Mouse (Mus musculus) CD4-positive, CD25-positive, alpha-beta regulatory T cell, adult 4 months (primary cell): ENCODE measurements around the gene Hist1h2af. TPM values are rescaled to one million over a fixed set of nuclear protein-coding genes. Genes with fewer than 3 reads are reported as not detected.

Source experiments
- ATAC-seq: one replicate; pipeline ENCODE4 v1.8.0; 2017
- polyA plus RNA-seq, 2 experiments: library from polyadenylated mRNA; unstranded; fragments of 100-300 nt; shearing (Covaris generic); gene quantifications; one replicate each; pipeline ENCODE4 v1.2.1; 2017

Hist1h2af gene
- polyA plus RNA-seq, 2 experiments from 2014 or later, result 2.7 TPM; not detected in 1

- ATAC-seq, result no peak
Measured at GRCm38 (mm10) chr13:23515281-23515680, 18.4 kb upstream of the Hist1h2af start.

GRCm38 (mm10) chr13:23515826-23516620 is 17.7 kb upstream of the Hist1h2af start:
- ATAC-seq, result no peak

GRCm38 (mm10) chr13:23516822-23517602 is 16.7 kb upstream of the Hist1h2af start:
- ATAC-seq, result peak; percentile 44

GRCm38 (mm10) chr13:23517603-23518294 is 16.0 kb upstream of the Hist1h2af start:
- ATAC-seq, result peak; percentile 59

GRCm38 (mm10) chr13:23518295-23518603 is 15.5 kb upstream of the Hist1h2af start:
- no peak for ATAC-seq

GRCm38 (mm10) chr13:23518885-23519284 is 14.8 kb upstream of the Hist1h2af start:
- peak; percentile 48 for ATAC-seq

GRCm38 (mm10) chr13:23519416-23519815 is 14.3 kb upstream of the Hist1h2af start:
- ATAC-seq, result peak; percentile 32

GRCm38 (mm10) chr13:23521703-23522102 is 12.0 kb upstream of the Hist1h2af start:
- ATAC-seq, result peak; percentile 36

GRCm38 (mm10) chr13:23523976-23524375 is 9.7 kb upstream of the Hist1h2af start:
- no peak for ATAC-seq

GRCm38 (mm10) chr13:23524654-23525053 is 9.1 kb upstream of the Hist1h2af start:
- peak; percentile 40 for ATAC-seq

GRCm38 (mm10) chr13:23525901-23526300 is 7.8 kb upstream of the Hist1h2af start:
- ATAC-seq, result no peak

GRCm38 (mm10) chr13:23526312-23526711 is 7.4 kb upstream of the Hist1h2af start:
- peak; percentile 24 for ATAC-seq

GRCm38 (mm10) chr13:23529005-23529404 is 4.7 kb upstream of the Hist1h2af start:
- no peak for ATAC-seq

GRCm38 (mm10) chr13:23529480-23530165 is 4.1 kb upstream of the Hist1h2af start:
- no peak for ATAC-seq

GRCm38 (mm10) chr13:23530181-23530900 is 3.4 kb upstream of the Hist1h2af start:
- ATAC-seq, result peak; percentile 18

- ATAC-seq, result peak; percentile 76
Measured at GRCm38 (mm10) chr13:23530901-23531875, 2.5 kb upstream of the Hist1h2af start, which contains the start of gene Hist1h4h. TSS of gene Hist1h4h (plus strand) at chr13:23531050.

GRCm38 (mm10) chr13:23532262-23533075 is 1.2 kb upstream of the Hist1h2af start:
- ATAC-seq, result no peak

GRCm38 (mm10) chr13:23534368-23535131 is 844 bp downstream of the Hist1h2af start:
- no peak for ATAC-seq
